Mouse (Mus musculus): Measurements from ENCODE around the gene Zfp692.
"Not testable (repeated sequence)": the region's sequence is repeated elsewhere in the genome, so short reads cannot be mapped to it uniquely, and the experiment has no call there.

Zfp692 gene

DNA sequence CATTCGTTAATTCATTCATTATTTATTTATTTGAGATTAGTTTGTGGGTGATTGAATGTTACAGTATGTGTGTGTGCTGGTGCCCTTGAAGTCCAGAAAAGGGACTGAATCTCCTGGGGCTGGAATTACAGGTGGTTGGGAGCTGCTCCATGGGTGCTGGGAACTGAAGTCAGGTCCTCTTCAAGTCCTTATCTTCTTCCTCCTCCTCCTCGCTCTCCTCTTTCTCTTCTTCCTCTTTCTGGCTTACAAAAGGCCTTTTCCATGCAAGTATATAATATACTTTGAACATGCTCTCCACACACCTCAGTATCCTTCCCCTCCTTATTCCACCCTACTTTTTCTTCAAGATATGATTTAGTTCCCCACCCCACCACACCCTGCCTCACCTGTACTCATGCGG is 50.2 kb downstream of the Zfp692 start:
- no peak for DNase-seq

DNA sequence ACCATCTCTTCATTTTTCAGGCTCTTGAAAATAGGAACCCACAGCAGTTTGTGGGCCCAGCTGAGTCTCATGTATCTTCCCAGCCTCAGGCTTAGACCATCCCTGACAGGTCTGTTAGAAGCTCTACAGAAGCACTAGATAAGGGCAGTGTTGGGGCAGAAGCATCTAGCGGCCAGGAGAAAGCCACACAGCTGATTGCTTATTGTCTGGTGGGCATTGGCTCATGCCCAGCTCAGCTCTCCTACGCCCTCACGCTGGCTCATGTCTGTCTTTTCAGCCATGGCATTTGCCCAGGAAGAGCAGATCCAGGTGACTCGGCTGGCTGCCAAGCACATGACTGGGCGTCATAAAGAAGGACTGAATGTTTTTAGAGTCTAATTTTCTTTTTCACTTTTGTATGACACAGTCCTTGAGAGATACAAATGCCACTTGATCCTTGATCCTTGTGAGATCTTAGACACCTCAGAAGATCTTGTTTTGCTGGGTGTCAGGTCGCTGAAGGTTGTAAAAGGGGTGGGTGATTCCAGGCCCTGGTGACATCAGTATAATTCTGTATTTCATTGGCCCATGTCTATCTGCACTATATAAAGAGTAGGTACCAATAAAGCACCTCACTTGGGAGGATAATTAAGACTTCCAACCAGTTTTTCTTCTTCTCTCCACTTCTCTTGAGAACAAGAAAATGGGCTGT is 51.1 kb downstream of the Zfp692 start:
- DNase-seq, result peak; percentile 16 to 22

GRCm38 (mm10) chr11:58362562-58362961 is 55.7 kb downstream of the Zfp692 start:
- DNase-seq, result not testable (repeated sequence)
